Mouse (Mus musculus) embryonic fibroblast, embryonic 13.5 days (primary cell): ENCODE measurements around the gene Tspan9.

ENCODE experiments used
- CTCF ChIP-seq: IDR thresholded peaks from 2 replicates; pipeline ENCODE4 v1.5.1; 2011; ENCODE audit warnings: mild to moderate bottlenecking, control low read depth, low read length, moderate library complexity, borderline replicate concordance; ENCODE audit not compliant: insufficient read depth
- POLR2A ChIP-seq: IDR thresholded peaks from 2 replicates; pipeline ENCODE4 v1.6.1; 2011; ENCODE audit warnings: low read depth, mild to moderate bottlenecking, control low read depth, low read length, moderate library complexity

DNA sequence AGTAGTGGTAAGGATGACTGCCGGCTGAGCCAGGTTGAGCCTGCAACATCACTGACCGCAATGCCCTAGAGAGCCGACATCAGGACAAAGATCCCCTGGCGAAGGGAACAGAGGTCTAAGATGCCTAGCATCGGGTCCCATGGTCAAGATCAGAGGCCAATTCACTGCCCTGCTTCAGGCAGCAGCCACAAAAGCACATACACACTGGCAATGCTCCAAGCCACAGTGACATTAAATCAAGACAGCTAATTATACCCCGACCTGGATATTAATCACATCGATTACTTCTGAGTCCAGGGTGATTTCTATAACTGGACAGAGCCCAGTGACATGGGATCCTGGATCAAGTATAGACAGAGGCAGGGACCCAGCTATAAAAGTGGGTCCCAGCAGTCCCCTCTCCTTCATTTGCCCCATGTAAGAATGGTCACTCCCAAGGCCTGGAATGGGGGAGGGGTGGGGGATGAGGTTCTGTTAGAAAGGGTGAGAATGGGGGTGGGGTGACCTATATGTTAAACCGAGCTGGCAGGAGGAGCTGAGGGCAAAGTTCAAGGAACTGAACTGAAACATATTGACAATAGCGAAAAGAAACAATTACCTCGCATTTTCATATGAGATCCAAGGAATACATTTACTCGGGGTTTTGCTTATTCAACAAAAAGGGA is 162.9 kb downstream of the Tspan9 start:
- TF ChIP-seq CTCF (no peak), POLR2A (no peak)
